Mouse (Mus musculus) midbrain, embryonic 12.5 days (tissue): ENCODE data around the gene Yae1d1. TPM values are rescaled to one million over a fixed set of nuclear protein-coding genes. Genes with fewer than 3 reads are reported as not detected.
"Not testable (repeated sequence)": the region's sequence is repeated elsewhere in the genome, so short reads cannot be mapped to it uniquely, and the experiment has no call there.

Experiments
- ATAC-seq: fragments of 200-750 bp; cut with Nextera tagmentation; 2 replicates; pipeline ENCODE4 v1.8.0; 2017; ENCODE audit warnings: low read depth, moderate TSS enrichment, moderate library complexity; ENCODE audit not compliant: low FRiP score
- H3K27ac ChIP-seq: fragments of 300-500 bp; sonication (generic); replicated peaks from 2 replicates; pipeline ENCODE4 v1.5.1; 2016; ENCODE audit warnings: mild to moderate bottlenecking
- H3K27me3 ChIP-seq: fragments of 300-500 bp; sonication (generic); 2 replicates; pipeline ENCODE4 v1.6.1; 2016; ENCODE audit warnings: mild to moderate bottlenecking
- H3K36me3 ChIP-seq: fragments of 300-500 bp; sonication (generic); 2 replicates; pipeline ENCODE4 v1.6.1; 2016
- H3K4me1 ChIP-seq: fragments of 300-500 bp; sonication (generic); 2 replicates; pipeline ENCODE4 v1.6.1; 2016
- H3K4me2 ChIP-seq: fragments of 300-500 bp; sonication (generic); replicated peaks from 2 replicates; pipeline ENCODE4 v1.6.1; 2016; ENCODE audit warnings: mild to moderate bottlenecking, moderate library complexity
- H3K4me3 ChIP-seq: fragments of 300-500 bp; sonication (generic); 2 replicates; pipeline ENCODE4 v1.5.1; 2016; ENCODE audit warnings: mild to moderate bottlenecking
- H3K9ac ChIP-seq: fragments of 300-500 bp; sonication (generic); replicated peaks from 2 replicates; pipeline ENCODE4 v1.6.1; 2016; ENCODE audit warnings: mild to moderate bottlenecking, moderate library complexity
- H3K9me3 ChIP-seq: fragments of 300-500 bp; sonication (generic); 2 replicates; pipeline ENCODE4 v1.6.1; 2016; ENCODE audit warnings: mild to moderate bottlenecking
- WGBS: fragments of 180-500 bp; shearing (Covaris S2); methylation state at CpG from one replicate; pipeline ENCODE4 v1.1.7; 2016; 5-methylcytosine and 5-hydroxymethylcytosine counted together
- polyA plus RNA-seq: library from polyadenylated mRNA; unstranded; fragments of >200 nt; fragmentation: Nextera tagmentation; extraction: Ambion mirVana; gene quantifications from 2 replicates; pipeline ENCODE4 v1.2.1, GENCODE M21; 2016

Yae1d1 gene
- polyA plus RNA-seq, 1 experiment from 2014 or later = 89.5 TPM

DNA sequence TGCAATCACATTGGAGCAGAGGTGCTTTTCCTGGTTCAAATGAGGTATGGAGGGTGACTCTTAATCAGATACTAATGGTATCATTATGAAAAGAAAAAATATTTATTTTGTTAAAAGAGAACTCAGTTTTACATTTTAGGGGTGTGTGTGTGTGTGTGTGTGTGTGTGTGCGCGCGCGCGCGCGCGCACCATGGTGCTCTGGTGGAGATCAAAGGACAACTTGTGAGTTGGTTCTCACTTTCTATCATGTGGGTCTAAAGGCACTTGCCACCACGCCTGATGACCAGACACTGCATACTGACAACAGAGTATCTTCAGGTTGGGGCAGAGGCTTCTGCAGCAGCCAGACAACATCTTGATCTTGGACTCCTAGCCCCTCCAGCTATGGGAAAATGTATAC, 18.4 kb downstream of the Yae1d1 start:
- WGBS = 95% methylated on average over 9 of the region's 9 CpGs
- Histone ChIP-seq H3K9me3 (no peaks in the 10 kb centered on the region), H3K4me3 (no peak overlapping the region), H3K27ac (no peak overlapping the region), H3K9ac (no peak overlapping the region), H3K36me3 (no peaks in the 10 kb centered on the region), H3K4me1 (no peaks in the 10 kb centered on the region), H3K4me2 (no peak overlapping the region), H3K27me3 (no peaks in the 10 kb centered on the region)
- ATAC-seq = no peak

DNA sequence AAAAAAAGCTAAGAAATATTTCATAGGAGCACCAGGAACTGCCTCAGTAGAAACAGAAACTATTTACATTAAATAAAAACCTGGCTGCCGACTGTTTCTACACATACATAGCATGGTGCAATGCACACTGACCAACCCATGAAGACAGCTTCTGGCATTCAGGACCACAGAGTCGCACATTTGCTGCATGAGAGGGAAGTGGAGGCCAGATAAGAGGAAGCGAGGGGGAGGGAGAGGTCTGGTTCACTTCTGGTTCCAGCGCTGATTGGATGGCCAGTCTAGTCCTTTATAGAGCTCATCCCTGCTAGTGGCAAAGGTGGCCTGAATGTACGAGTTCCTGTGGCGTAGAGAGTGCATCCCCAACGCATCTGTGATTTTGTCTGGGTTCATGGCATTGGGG, 32.5 kb downstream of the Yae1d1 start:
- H3K4me2 ChIP-seq = no peak overlapping the region
- H3K27ac ChIP-seq = no peak overlapping the region
- no peak for ATAC-seq
- H3K27me3 ChIP-seq = no peaks in the 10 kb centered on the region
- WGBS = 84% methylated on average over 7 of the region's 7 CpGs
- no peaks in the 10 kb centered on the region for H3K4me1 ChIP-seq
- no peak overlapping the region for H3K9ac ChIP-seq
- H3K9me3 ChIP-seq = no peaks in the 10 kb centered on the region
- H3K4me3 ChIP-seq = no peak overlapping the region
- no peaks in the 10 kb centered on the region for H3K36me3 ChIP-seq

DNA sequence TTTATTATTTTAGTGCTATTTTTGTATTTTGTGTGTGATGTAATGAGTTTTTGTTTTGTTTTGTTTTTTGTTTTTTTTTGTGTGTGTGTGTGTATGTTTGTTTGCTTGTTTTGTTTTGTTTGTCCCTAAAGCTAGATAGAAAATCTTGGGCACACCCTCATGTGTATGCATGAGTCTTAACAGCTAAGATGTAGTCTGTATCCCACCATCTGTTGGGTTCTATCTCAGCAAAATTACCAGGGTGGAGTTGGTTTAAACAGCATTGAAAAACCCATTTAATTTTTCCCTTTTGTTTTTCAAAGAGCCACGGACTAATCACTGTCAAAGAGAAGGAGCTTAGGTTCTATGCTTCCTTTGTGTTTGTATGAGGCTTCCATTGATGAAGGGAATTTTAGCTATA, 38.9 kb downstream of the Yae1d1 start:
- no peaks in the 10 kb centered on the region for H3K9me3 ChIP-seq
- no peaks in the 10 kb centered on the region for H3K27me3 ChIP-seq
- no peaks in the 10 kb centered on the region for H3K4me1 ChIP-seq
- no peaks in the 10 kb centered on the region for H3K36me3 ChIP-seq
- no peak overlapping the region for H3K4me3 ChIP-seq
- no peak overlapping the region for H3K4me2 ChIP-seq
- no peak overlapping the region for H3K9ac ChIP-seq
- H3K27ac ChIP-seq = no peak overlapping the region
- no peak for ATAC-seq
- WGBS = 49% methylated on average over 1 of the region's 1 CpGs

DNA sequence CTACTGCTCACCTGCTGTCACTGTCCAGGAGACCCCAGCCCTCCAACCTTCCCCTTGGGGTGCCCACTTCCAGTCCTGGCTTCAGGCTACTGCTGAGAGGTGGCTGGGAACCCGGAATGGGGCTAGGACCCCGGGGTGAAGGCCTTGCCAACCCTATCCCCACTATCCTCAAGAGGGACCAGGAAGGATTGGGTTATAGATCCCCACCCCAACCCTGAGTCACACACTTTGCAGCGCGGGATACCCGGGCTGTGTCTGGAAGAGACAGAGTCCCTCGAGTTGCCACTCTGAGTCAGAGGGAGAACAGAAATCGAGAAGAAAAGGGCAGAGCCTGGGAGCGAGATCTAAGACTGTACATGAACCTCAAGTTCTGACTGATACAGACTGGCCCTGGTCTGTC, 42.6 kb downstream of the Yae1d1 start:
- H3K4me2 ChIP-seq, H3K36me3 ChIP-seq, H3K9ac ChIP-seq, H3K27me3 ChIP-seq, ATAC-seq, H3K4me3 ChIP-seq, H3K9me3 ChIP-seq, H3K4me1 ChIP-seq, H3K27ac ChIP-seq: not testable (repeated sequence)
- whole genome bisulfite sequencing = 90% methylated on average over 8 of the region's 8 CpGs

DNA sequence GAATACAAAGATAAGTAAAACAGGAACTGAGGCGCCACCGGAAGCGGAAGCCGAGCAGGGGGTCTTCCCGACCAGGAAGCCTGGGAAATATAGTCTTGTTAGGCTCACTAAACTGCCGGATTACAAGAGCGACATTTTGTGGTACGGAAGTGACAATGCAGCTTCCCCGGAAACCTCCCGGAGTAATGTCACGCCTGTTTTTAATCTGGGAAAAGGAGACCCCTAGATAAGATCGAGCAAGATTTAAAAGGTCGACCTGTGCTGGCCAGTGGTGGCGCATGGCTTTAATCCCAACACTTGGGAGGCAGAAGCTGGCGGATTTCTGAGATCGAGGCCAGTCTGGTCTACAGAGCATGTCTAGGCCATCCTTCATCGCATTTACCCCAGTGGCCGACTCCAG, 43.6 kb downstream of the Yae1d1 start:
- H3K4me2 ChIP-seq = no peak overlapping the region
- no peak for ATAC-seq
- no peak overlapping the region for H3K4me3 ChIP-seq
- 0 out of 2 replicates have a peak, but pooled peaks cover 3% of the 10 kb centered on the region for H3K4me1 ChIP-seq
- no peak overlapping the region for H3K27ac ChIP-seq
- H3K9me3 ChIP-seq = no peaks in the 10 kb centered on the region
- 0 out of 2 replicates have a peak, but pooled peaks cover 3% of the 10 kb centered on the region for H3K27me3 ChIP-seq
- WGBS = 81% methylated on average over 18 of the region's 18 CpGs
- H3K36me3 ChIP-seq = no peaks in the 10 kb centered on the region
- no peak overlapping the region for H3K9ac ChIP-seq

DNA sequence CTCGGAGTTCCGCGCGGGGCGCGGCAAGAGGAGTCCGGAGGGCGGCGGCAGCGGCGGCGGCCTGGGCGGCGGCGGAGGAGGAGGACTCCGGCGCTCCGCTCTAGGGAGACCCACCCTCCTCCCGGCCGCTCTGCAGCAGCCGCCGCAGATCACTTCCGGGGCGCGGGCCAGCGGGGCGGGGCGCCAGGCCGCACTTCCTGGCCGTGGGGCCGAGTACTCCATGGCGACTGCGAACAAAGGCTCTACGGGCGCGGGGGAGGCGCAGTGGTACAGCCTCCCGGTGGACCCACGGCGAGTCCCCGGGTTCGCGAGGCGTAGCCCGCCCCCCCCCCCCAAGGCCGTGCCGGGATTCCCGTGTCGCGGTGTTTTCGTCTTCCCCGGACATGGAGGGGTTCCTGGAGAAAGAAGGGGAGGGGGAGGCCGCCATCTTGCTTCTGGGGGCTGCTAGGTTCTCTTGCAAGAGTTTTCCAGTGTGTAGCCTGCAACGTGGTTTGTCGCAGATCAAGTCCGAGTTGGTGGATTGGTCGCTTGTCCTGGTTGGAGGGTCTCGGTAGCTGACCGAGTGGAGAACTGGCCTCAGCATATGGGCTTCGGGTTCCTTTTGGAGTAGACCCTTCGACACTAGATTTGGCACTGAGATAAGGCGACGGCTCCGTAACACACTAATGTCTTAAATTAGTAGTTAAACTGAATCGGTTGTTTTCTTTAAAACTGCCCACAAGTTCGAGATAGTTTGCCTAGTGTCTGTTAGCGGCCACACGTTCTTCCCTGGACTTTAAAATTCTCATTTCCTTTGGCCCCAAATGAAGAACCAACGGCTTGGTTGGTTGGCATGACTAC, 48.9 kb downstream of the Yae1d1 start, which contains the start of gene Rala:
Gene Rala, minus strand, starts transcription at position 162 of the 840 bp plus-strand sequence.
- ATAC-seq = peak; percentile 100
- Histone ChIP-seq H3K27me3 (0 out of 2 replicates have a peak, but pooled peaks cover 3% of the 10 kb centered on the region), H3K4me1 (peaks cover 15% of the 10 kb centered on the region), H3K9ac (peak within 1 kb of the TSS; percentile 98), H3K27ac (peak within 1 kb of the TSS; percentile 96), H3K36me3 (0 out of 2 replicates have a peak, but pooled peaks cover 5% of the 10 kb centered on the region), H3K4me3 (peak within 1 kb of the TSS; percentile 98), H3K9me3 (no peaks in the 10 kb centered on the region), H3K4me2 (peak within 1 kb of the TSS; percentile 77)
- 9% methylated on average over 65 of the region's 69 CpGs for WGBS

DNA sequence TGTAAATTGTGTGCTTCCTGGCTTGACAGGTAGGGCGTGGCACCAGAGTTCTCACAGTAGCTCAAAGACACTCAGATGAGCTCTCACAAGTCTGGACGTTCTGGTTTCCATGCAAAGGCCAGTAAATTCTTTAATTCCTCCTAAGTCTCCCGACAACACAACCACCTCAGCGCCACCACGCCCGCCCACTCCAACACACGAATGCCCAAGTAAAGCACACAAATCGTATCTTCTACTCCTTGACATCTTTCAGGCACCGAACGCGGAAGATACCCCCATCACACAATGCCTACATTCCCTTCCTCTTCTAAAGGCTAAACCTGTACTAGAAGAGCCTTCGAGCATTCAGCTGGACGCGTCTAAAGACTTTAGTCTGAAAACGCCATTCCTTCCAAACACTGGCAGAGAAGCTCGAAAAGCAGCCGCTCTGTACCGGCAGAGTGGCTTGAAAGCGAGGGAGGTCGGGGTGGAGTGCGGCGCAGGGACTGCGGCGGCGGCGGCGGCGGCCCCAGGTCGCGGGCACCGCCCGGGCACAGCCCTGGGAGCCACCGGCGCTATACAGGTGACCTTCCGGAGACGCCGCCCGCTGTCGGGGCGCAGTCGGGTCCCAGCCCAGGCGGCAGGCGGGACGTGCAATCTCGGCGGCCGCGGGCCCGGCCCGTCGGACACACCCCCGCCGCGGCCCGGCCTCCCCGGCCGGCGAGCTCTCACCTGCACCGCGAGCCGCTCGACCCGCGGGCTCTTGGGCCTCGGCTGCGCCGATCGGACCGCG, 49.7 kb downstream of the Yae1d1 start:
- Histone ChIP-seq H3K27ac (peak overlapping the region; percentile 96), H3K4me2 (peak overlapping the region; percentile 77), H3K36me3 (0 out of 2 replicates have a peak, but pooled peaks cover 5% of the 10 kb centered on the region), H3K4me3 (peak overlapping the region; percentile 98), H3K4me1 (peaks cover 15% of the 10 kb centered on the region), H3K9me3 (no peaks in the 10 kb centered on the region), H3K27me3 (0 out of 2 replicates have a peak, but pooled peaks cover 3% of the 10 kb centered on the region), H3K9ac (peak overlapping the region; percentile 98)
- under 1% methylated on average over 50 of the region's 70 CpGs for WGBS
- peak; percentile 82 for ATAC-seq

DNA sequence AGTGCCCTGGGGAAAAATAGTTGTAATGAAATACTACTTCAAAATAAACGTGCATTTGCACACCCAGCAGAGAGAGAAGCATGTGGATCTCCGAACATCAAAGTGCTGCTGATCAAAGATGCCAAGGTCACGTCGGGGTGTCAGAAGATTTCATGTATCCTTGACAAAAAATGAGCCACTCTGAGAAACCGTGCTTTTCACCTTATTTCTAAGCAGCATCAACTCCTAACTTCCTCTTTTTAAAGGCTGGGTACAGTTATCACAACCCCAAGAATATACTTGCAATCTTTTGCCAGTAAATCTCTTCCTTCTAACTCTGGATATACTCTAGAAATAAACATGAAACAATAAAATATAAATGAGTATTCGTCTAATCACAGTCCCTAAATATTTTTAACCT, 50.8 kb downstream of the Yae1d1 start:
- H3K4me2 ChIP-seq = peak overlapping the region; percentile 77; the same call in 1 of the 2 replicates

More for the DNA sequence above, 50.8 kb downstream of the Yae1d1 start:
- no peak overlapping the region for H3K27ac ChIP-seq
- WGBS = 76% methylated on average over 6 of the region's 6 CpGs
- no peak overlapping the region for H3K4me3 ChIP-seq
- peaks cover 15% of the 10 kb centered on the region for H3K4me1 ChIP-seq
- no peak overlapping the region for H3K9ac ChIP-seq
- no peak for ATAC-seq
- H3K27me3 ChIP-seq = 0 out of 2 replicates have a peak, but pooled peaks cover 3% of the 10 kb centered on the region
- no peaks in the 10 kb centered on the region for H3K9me3 ChIP-seq
- H3K36me3 ChIP-seq = 0 out of 2 replicates have a peak, but pooled peaks cover 5% of the 10 kb centered on the region

Other genes starting within 250 kb of the Yae1d1 start
- gene Cdk13, start 188.3 kb downstream of the Yae1d1 start, polyA plus RNA-seq = 20.1 and 23.7 TPM in 2 replicates
- gene Rala, start 49.1 kb downstream of the Yae1d1 start, polyA plus RNA-seq = 141 TPM in 2 replicates